In the genomic region with DNA sequence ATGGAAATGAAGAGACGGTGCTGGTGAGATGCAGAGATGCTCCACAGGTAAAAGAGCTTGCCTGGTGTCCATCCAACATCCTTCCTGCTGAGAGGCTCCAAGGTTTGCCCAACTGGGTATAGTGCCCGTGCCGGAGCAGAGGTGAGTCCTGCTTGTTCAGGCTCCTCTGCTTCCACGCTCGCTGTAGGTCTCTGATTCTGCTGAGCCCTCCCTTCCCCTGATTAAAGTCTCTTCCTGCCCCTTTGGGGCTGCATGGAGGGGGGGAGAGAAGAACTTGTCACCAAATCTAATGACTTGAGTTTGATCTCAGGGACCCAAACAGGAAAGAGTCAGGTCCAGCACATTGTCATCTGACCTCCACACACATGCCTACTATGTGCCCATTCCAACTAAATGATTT, we compare ENCODE assay signal across 17 mouse cellular contexts.
"Had no signal": no experiment of that assay in that cellular context is flagged by ENCODE, and none has a peak within 500 bp of the region (broad histone marks: within the 10 kb centered on the region; RNA-seq: fewer than 3 reads in every experiment).

No protein-coding gene starts in this region.

- H3K36me3 ChIP-seq: kidney, embryonic 15.5 days; limb, embryonic 12.5 days; liver, embryonic 13.5 days; lung, embryonic 15.5 days; midbrain, embryonic 12.5 days; neural tube, embryonic 12.5 days had no signal

- H3K4me2 ChIP-seq: kidney, embryonic 15.5 days; limb, embryonic 12.5 days; liver, embryonic 13.5 days; lung, embryonic 15.5 days; midbrain, embryonic 12.5 days; neural tube, embryonic 12.5 days had no signal

- H3K27ac ChIP-seq: kidney, embryonic 15.5 days; left cerebral cortex, adult 2 months; limb, embryonic 12.5 days; liver, embryonic 13.5 days; lung, embryonic 15.5 days; macrophage; midbrain, embryonic 12.5 days; neural tube, embryonic 12.5 days had no signal

- H3K4me1 ChIP-seq: liver, embryonic 13.5 days; lung, embryonic 15.5 days; midbrain, embryonic 12.5 days; neural tube, embryonic 12.5 days had no signal

- H3K27me3 ChIP-seq: kidney, embryonic 15.5 days; limb, embryonic 12.5 days; liver, embryonic 13.5 days; lung, embryonic 15.5 days; midbrain, embryonic 12.5 days; neural tube, embryonic 12.5 days had no signal

- H3K9ac ChIP-seq: kidney, embryonic 15.5 days; limb, embryonic 12.5 days; liver, embryonic 13.5 days; liver, postnatal 0 days; lung, embryonic 15.5 days; midbrain, embryonic 12.5 days; neural tube, embryonic 12.5 days had no signal

- H3K4me3 ChIP-seq: kidney, embryonic 15.5 days; left cerebral cortex, adult 2 months; limb, embryonic 12.5 days; liver, embryonic 13.5 days; lung, embryonic 15.5 days; megakaryocyte, embryonic 14.5 days; midbrain, embryonic 12.5 days; myocyte; neural tube, embryonic 12.5 days had no signal

- H3K9me3 ChIP-seq: kidney, embryonic 15.5 days; limb, embryonic 12.5 days; liver, embryonic 13.5 days; lung, embryonic 15.5 days; megakaryocyte, embryonic 14.5 days; midbrain, embryonic 12.5 days; neural tube, embryonic 12.5 days had no signal

- DNase-seq: kidney, adult 18-20 months; kidney, postnatal 14 days; liver; liver, embryonic 13.5 days; liver, postnatal 0 days; lung, postnatal 14 days; retina, postnatal 1 day; right cerebral cortex, postnatal 4 days had no signal
